Mouse (Mus musculus): ENCODE data around the gene Plppr2.

Gene Plppr2

DNA sequence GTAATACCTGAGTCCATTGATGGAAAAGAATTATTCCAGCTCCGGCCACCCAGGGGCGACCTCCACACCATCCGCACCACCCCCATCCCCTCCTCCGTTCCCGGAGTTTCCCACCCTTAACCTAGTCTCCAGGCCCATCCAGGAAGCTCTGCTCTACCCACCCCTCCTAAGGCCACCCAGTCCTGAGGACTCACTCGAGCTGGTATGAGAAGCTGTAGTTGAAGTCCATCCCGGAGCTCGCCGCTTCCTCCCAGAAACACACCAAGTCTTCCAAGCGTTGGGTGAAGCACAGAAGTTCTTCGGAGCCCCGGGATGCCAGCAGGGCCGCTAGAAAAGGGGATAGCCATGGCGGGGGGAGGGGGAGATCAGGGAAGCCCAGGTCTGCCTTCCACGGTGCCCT is 25.2 kb downstream of the Plppr2 start:
- DNase-seq (ENCODE audit: low spot score): no peak

DNA sequence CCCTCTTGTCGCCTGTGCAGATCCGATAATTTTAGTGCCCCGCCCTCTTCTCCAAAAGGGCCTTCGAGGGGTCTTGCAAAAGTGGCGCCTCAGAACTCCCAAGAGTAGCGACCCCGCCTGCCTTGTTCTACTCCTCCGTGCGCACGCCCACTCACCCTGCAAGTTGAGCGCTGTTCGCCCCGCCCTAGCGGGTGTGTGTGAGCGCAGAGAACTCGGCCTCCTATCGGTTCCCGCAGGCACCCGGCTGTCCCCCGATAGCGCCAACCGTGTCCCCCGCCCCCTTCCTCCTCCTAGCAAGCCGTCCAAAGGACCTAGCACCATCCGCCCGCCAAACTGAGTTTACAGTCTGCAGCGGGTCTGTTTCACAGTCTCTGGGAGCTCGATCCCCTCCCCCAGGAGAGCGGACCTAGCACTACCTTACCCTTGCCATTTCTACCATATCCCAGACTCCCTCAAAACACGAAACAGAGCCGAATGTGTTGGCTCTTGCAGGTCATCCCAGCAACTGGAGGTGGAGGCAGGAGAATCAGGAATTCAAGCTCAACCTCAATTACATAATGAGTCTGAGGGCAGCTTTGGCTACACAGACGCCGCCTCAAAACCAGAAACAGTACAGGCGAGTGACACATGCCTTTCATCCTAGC is 25.7 kb downstream of the Plppr2 start:
- peak; percentile 63 for DNase-seq (ENCODE audit: low spot score)

DNA sequence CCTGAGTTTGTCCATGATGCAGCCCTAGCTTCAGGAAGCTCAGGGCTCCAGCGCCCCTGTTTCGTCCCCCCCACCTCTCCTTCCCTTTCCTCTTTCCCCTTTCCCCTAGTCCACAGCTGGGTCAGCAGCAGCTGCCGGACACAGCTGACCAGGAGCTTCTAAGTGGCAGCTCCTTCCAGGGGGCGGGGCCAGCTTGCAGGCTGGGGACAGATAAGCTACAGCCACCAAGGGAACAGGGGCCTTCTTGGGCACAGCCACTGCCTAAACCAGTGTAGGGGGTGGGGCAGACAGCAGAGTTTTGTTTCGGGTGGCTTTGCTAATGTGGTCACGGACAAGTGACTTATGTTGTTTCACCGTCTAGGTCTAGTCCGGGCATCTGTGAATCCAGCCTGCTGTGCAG is 26.6 kb downstream of the Plppr2 start, which contains the start of gene Epor:
Epor (minus strand) TSS at position 90 of the 400 bp plus-strand sequence.
- DNase-seq (ENCODE audit: low spot score): no peak

DNA sequence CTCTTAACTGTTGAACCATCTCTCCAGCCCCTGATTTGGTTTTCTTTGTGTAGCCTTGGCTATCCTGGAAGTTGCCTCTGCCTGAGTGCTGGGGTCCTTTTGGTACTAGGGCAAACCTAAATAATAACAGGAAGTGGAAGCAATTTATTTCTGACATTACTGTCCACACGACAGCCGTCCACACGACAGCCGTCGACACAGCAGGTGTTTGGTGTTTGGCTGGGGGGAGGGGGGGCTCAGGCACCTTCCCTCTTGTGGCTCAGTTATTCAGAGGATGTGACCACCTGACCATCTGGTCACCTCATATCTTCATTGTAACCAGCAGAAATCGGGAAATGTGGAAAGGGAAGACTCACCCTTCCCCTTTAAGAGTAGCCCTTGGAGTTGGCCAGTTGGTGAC is 32.0 kb downstream of the Plppr2 start:
- no peak for DNase-seq (ENCODE audit: low spot score)

DNA sequence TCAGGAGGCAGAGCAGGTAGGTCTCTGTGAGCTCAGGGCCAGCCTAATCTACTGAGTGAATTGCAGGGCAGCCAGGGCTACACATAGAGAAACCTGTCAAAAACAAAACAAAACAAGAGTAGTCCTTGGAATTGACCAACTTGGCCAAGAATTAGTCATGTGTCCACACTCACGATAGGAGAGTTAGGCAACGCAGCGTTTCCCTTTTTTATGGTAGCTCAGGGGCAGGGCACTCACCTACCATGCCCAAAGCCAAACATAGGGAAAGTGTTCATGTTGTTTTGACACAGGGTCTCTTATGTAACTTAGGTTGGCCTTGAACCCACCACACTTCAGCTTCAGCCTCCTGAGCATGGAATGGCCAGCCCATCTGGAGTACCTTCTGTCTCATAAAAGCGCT is 32.5 kb downstream of the Plppr2 start:
- no peak for DNase-seq (ENCODE audit: low spot score)

DNA sequence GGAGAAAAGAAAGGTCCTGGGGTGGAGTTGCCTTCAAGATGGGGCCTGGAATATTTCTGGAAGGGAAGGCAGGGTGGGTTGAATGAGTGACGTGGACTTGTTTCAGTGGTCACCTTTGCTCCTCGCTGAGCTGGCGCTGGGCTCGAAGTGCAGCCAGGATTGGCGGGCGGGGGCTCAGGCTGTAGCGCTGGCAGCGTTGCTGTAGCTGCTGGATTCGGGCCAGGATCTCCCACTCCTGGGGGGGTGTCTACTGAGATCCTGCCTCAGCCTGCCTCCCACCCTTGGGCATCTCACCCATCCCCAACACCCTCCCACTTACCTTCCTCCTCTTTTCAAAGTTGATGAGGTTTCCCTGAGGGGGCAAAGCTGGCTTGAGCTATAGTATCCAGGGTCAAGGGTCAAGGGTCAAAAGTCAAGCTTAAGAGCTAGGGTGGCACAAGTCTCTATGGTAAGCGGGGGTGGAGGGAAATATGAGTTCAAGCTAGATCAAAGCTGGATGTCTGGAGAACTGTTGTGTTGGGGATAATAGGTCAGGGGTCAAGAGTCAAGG is 39.9 kb downstream of the Plppr2 start:
- DNase-seq (ENCODE audit: low spot score): no peak

DNA sequence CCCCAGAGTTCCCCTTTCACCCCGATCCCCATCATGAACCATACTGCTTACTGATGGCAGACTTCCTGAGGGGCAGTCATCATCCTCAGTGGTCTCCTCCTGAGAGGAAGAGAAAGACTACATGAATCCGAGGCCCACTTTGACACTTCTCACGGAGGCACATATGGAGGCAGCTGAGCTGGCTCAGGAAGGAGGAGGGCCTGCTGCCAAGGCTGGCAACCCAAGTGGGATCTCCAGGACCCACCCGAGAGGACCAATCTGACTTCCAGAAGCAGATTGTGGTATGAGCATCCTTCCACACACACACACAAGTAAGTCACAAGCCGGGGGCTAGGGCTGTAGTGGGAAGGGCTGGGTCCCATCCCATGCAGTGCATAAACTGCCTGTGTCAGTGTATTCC is 40.5 kb downstream of the Plppr2 start:
- DNase-seq (ENCODE audit: low spot score): no peak

DNA sequence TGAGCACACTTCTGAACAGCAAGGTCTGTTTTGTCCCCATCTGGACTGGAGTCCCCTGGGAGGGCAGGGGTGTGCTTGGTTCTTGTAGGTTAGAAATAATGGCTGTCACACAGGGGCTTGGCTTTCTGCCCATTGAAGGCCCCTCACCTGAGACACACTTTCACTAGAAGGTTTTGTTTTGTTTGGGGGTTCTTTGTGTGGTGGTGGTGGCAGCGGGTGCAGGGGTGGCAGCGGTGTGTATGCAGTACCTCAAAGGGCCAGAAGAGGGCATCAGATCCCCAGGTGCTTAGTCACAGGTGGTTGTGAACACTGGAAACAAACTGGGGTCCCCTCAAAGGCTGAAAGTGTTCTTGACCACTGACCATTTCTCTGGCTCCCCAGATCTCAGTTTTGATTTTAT is 41.1 kb downstream of the Plppr2 start:
- DNase-seq (ENCODE audit: low spot score): no peak

DNA sequence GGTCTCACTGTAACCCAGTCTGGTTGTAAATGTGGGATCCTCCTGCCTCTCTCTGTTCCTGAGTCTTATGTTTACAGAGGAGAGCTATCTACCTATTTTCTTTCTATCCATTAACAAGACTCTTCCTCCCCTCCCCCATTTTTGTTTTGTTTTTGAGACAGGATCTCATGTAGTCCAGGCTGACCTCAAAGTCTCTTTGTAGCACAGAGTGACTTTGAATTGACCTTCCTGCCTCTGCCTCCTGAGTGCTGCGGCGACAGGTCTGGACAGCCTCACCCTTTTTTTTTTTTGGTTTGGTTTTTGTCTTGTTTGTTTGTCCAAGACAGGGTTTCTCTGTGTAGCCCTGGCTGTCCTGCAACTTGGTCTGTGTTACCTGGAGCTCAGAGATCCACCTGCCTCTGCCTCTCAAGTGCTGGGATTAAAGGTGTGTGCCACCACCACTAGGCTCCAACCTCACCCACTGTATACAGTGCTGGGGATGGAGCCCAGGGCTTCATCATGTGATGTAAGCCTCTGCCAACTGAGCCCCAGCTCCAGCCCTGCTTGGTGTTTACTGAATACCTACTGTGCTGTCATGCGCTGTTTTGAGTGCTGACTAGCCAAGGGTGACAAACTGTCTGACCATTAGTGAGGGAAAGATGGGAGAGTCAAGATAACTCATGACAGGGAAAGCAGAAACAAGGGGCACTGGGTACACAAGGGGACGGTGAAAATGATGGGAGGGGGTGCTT is 41.7 kb downstream of the Plppr2 start:
- DNase-seq (ENCODE audit: low spot score): no peak

DNA sequence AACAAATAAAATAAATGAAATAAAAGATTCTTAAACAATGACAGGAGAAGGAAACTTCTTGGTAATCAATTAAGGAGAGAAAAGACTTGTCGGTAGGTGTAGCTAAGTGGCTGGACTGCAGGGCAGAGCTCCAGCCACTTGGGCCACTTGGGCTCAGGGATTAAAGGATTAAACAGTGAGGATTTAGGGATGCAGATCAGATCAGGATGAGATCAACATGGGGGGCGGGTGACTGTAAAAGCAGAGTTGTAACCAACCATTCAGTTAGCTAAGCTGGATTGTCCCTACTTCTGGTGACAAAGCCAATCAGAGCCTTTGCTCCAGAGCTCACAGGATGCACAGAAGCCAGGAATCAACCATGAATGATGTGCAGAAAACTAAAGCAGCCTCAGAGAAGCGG is 47.1 kb downstream of the Plppr2 start:
- no peak for DNase-seq (ENCODE audit: low spot score)

DNA sequence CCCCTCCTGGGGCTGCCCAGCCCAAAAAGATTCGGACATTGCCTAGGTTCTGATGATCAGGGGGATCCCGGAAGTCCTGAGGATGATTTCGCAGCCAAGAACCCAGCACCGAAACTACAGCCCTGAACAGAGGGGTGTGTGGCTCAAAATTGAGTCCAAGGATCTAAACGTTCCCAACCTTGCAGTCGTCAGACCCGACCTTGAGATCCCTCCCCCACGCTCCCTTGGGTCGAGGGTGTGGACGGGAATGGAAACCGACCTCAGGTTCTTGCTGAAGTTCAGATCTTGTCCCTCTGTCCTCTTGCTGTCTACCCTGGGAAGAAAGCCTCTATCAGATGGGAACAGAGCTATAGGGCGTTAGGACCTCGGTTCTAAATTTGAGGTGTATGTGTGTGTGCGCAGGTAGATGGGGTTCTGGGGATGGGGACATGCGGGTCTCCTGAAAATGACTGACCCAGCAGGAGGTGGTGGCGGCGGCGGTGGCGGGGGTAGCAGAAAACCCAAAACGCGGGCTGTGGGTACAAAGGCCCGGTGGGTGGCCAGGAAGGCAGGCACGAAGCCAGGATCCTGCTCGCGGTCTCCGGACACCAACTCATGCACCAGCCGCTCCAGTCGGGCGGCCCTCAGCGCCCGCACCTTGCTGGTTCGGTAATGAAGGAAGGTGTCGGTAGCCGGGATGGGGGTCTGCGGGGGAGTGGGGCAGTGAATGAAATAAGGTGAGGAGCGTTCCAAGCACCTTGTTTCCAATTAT is 50.9 kb downstream of the Plppr2 start:
- DNase-seq (ENCODE audit: low spot score): no peak

DNA sequence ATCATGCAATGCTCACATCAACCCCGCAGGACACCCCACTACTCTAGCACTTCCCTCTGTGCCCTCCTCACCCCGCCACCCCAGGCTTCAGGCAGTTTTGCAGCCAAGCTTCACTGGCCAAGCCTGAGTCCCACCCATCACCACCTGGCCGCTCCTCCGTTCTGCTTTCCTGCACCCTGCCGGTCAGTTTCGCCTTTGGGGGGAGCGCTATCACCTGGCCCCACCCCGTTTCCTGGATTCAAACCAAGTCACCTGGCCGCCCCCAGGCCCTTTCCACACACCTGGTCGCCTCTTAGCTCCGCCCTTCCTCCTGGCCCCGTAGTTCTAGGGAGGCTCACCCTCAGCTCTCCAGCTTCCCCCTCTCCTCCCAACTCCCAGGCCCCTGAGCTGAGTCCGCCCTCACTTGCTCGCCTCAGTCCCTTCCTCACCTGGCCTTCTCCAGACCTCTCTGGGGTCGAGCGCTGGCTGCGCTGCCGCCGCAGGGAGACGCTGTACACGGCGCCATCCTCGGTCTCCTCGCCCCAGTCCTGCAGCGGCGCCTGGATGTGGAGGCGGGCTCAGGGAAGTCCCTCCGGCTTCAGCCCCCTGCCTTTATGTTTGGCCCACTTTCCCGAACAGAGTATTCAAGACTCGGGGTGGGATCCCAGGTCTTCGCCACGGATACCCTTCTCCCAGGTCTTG is 51.7 kb downstream of the Plppr2 start:
- DNase-seq (ENCODE audit: low spot score): no peak

DNA sequence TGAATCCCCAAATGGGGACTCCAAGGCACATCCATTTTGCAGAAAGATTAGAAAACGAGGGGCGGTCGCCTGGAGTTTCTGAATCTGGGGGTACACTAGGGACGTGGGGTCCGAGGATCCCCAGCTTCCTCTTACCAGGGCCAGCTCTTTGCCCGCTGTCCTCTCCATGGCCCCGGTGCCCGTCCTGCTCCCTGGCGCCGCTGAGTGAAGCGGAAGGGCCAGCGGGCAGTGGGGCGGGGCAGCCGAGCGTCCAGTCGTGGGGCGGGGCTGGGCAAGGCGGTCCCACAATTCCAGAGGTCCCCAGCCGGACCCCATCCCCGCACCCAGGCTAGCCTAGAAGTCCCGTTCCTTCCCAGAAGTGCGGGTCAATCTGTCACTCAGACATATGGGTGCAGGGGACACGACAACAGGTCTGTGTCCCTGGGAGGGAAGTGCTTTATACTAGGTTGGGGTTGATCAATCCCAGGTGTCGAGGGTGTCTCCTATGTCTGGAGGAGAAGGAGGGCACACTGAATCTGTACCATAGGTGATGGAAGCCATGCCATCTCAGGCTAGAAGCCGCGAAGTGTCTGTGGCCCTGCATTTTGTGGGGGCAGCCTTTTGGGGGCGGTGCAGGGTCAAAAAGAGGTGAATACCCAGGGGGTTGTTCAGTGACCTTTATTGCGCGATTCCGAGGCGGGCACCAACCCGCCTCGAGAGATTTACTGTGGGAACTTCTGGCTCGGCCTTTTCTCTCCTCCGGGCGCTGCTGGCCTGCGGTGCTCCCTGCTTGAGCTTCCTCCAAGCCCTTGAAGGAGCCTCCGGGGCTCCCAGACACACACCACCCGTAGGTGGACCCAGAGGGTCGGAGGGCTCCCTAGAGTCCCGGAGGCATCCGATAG is 52.6 kb downstream of the Plppr2 start, which contains the start of gene Rgl3:
Rgl3 (minus strand) TSS at position 217 of the 881 bp plus-strand sequence.
- DNase-seq (ENCODE audit: low spot score): no peak

DNA sequence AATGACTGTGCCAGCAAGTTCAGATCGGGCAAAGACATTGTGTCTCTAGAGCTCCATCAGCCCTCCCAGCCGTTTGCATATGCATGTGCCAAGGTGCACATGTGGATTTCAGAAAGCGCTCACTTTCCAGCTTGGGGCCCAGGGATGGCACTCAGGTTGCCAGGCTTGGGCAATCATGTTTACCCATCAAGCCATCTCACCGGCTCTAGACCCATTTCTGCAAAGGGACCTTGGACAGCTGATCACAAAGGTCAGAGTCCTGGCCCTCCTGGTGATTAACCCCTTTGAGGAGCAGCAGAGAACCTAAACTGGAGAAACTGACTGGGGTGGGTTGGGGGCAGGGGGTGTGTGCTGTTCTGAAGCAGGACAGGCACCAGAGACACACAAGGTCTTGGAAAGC is 55.4 kb downstream of the Plppr2 start:
- DNase-seq (ENCODE audit: low spot score): no peak

DNA sequence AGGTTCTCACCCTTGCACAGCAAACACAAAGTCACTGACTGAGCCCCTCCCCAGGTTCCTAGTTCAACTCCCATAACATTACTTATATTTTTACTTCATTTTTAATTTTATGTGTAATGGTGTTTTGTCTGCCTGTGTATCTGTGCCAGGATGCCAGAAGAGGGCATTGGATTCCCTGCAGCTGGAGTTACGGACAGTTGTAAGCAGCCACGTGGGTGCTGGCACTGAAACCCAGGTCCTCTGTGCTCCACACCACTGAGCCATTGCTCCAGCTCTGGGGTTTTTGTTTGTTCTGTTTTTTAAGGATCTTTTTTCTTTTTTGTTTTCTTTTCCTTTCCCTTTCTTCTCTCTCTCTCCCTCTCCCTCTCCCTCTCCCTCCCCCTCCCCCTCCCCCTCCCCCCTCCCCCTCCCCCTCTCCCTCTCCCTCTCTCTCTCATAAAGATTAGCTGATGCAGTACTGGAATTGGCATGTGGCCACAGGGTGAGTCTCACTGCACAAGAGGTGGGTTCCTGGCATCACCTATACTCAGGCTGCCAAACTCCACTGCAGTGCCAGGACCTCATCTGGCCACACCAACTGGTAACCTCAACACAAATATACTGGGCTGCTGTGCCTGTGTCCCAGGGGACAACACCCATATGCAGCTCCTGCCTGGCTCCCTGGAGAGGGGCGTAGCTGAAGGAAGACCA is 59.5 kb downstream of the Plppr2 start:
- no peak for DNase-seq (ENCODE audit: low spot score)
